Mouse (Mus musculus) layer of hippocampus, adult 2 months (tissue): ENCODE data around the gene Ndufs7. TPM values are rescaled to one million over a fixed set of nuclear protein-coding genes. Genes with fewer than 3 reads are reported as not detected.
"Not testable (repeated sequence)": the region's sequence is repeated elsewhere in the genome, so short reads cannot be mapped to it uniquely, and the experiment has no call there.

ENCODE experiments used
- DNase-seq, 2 experiments: peaks; one replicate each; pipeline ENCODE4 v3.0.0; 2022; ENCODE audit warnings: low spot score in 2 of 2
- H3K27ac ChIP-seq: fragments of 200-600 bp; 2 replicates; pipeline ENCODE4 v1.8.1; 2022
- H3K4me3 ChIP-seq: fragments of 200-600 bp; 2 replicates; pipeline ENCODE4 v1.8.1; 2022; ENCODE audit warnings: mild to moderate bottlenecking
- CTCF ChIP-seq: fragments of 200-600 bp; conservative IDR thresholded peaks from 2 replicates; pipeline ENCODE4 v1.8.1; 2022; ENCODE audit warnings: antibody characterized with exemption, mild to moderate bottlenecking, moderate library complexity
- total RNA-seq, 2 experiments: library from RNA; stranded (reverse); gene quantifications; 2 replicates each; pipeline ENCODE4 v1.2.3; 2021

Gene Ndufs7
- total RNA-seq, 2 experiments from 2014 or later = 201 to 210 TPM

DNA sequence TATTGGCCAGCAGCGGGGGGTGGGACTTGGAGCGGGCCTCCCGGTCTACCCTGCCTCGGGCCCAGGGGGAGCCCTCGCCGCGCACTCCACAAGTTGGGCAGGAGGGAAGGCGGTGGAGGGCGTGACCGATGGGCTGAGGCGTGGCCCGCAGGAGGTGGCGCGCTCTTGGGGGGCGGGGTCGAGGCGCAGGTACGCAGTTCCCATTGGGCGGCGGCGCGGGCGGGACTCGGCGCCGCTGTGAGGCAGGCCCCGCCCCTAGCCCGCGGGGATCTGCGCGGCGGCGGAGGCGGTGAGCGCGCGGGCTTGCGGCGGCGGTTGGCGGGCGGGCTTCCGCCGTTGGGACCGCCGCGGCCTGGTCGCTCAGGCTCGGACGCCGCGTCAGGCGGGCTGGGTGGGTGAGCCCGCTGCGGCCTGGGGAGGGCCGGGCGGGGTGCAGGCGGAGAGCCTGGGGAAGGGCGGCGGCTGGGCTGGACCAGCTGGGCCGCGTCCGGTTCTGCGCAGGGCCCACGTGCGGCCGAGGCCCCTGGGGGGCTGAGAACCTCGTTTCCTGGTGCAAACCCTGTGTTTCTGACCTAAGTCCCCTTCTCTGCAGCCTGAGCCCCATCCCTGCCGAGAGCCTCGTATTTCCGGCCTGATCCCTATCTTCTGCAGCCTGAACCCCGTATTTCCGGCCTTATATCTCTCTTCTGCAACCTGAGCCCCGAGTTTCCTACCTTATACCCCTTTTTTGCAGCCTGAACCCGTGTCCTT, 22.3 kb upstream of the Ndufs7 start, which contains the start of gene Mum1:
Mum1 (plus strand) TSS at position 19 of the 750 bp plus-strand sequence.
- Histone ChIP-seq H3K27ac (peak within 1 kb of the TSS; percentile 98), H3K4me3 (peak within 1 kb of the TSS; percentile 79)
- peak; percentile 98 to 99 for DNase-seq
- peak; percentile 73 for TF ChIP-seq CTCF

DNA sequence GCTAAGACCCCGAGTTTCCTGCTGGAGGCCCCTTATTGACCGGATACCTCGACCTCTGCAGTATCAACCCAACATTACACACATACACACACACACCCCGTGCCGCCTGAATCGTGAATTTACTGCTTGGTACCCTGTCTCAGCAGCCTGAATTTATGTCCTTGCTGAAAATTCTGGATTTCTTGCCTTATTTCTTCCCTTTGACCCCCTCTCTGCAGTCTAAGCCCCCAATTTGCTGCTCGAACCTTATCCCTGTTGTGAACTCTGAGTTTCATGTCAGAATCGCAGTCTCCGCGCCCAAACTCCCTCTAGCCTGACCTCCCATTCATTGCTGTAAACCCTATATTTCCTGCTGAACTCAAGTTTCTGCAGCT, 21.8 kb upstream of the Ndufs7 start:
- peak overlapping the region; percentile 98 for H3K27ac ChIP-seq
- DNase-seq = no peak
- peak overlapping the region; percentile 79 for H3K4me3 ChIP-seq
- TF ChIP-seq CTCF = no peak

DNA sequence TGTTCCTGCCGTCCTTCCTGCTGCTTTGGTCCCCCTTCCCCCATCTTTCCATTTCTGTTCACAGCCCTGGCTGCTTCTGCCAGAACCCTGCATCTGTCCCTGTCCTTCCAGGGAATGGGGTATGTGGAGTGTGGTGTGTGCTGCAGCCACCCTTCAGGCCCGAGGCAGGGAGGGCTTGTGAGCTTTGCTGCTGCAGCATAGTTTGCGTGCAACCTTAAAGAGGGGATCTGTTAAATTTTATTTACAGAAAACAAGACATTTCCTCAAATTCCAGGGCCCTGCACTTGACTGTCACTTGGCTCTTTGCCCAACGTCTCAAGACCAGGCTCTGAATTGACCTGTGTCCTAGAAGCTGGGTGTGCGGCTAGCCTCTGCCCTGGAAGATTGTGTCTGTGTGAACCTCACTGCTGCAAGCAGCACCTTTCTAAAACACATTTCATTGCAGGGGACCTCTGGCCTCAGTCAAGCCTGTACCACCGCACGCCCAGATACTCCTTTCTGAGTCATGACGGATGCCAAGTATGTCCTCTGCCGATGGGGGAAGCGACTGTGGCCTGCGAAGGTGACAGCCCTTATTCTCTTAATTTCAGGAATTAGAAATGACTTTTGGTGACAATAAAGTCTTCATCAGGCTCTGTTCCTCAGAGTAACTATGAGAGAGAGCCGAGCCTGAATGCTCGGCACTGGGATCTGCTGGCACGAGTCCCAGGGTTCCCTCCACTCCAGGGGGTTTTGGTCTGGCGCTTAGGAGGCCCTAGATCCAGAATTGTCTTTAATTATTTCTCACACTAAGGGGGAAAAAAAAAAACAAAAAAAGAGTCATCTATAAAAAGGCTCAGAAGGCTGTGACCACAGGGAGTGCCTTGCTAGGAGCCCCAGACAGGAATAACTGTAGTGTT, 20.8 kb upstream of the Ndufs7 start:
- Histone ChIP-seq H3K27ac (peak overlapping the region; percentile 98), H3K4me3 (peak overlapping the region; percentile 79)
- DNase-seq = no peak
- TF ChIP-seq CTCF = no peak

DNA sequence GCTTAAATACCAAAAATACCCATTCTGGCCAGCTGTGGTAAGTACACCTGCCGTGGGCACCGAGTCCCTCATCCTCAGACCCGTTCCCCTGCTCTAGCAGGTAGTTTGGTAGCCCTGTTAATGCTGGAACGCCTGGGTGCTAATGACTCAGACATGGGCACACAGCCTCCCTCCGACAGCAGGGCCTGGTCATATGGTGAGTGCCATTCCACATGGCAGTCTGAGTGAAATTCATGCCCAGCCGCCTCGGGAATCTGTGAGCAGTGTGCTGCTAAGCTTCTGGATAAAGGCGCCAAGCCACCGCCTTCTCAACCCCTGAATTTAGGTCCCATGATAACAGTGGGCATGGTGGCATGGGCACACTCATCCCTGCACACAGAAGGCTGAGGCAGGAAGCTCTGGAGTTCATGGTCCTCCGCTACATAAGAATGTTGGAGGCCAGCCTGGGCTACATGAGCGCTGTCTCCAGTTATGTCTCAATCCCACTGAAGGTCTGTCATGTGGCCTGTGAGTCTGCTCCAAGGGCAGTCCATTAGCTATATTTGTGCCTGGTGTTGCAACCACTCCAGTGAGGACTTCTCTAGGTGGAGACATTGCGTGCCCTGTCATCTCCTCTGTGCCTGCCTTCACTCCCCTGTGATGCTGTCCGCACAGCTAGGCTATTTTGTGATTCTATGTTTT, 12.6 kb upstream of the Ndufs7 start:
- Histone ChIP-seq H3K4me3 (no peak overlapping the region), H3K27ac (peak overlapping the region; percentile 1; the same call in 1 of the 2 replicates)
- TF ChIP-seq CTCF = no peak
- no peak for DNase-seq

DNA sequence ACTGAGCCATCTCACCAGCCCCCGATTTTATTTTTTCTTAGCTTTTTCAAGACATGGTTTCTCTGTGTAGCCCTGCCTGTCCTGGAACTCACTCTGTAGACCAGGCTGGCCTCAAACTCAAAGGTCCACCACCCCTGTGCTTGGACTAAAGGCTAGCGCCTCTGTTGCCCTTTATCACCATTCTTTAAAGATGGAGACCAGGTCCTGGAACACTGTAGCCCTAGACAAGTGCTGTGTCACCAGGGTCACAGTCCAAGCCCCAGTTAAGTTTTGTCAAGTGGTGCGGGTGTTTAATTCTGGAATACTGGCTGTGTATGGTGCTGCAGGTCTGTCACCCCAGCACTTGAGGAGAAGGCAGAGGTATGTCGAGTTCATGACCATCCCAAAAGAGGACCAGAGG, 11.9 kb upstream of the Ndufs7 start:
- no peak for TF ChIP-seq CTCF
- H3K27ac ChIP-seq = no peak overlapping the region
- no peak overlapping the region for H3K4me3 ChIP-seq
- no peak for DNase-seq

DNA sequence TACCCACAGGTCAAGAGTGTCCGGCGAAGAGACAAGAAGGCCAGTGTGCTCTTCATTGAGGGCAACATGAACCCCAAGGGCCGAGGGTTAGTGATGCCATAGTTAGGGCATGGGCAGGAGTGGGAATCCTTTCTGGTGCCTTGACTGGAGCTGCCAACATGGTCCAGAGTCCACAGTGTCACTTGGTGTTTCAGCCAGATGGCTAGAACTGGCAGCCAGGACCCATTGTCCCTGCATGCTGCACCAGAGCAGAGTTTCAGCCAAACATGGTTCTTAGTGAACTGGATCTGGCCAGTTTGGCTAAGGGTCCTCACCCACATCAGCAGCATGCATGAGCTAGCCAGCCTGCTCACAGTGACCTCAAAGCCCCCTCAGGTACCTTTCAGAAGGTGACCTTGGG, 10.6 kb upstream of the Ndufs7 start:
- H3K4me3 ChIP-seq = no peak overlapping the region
- no peak for TF ChIP-seq CTCF
- no peak overlapping the region for H3K27ac ChIP-seq
- no peak for DNase-seq

DNA sequence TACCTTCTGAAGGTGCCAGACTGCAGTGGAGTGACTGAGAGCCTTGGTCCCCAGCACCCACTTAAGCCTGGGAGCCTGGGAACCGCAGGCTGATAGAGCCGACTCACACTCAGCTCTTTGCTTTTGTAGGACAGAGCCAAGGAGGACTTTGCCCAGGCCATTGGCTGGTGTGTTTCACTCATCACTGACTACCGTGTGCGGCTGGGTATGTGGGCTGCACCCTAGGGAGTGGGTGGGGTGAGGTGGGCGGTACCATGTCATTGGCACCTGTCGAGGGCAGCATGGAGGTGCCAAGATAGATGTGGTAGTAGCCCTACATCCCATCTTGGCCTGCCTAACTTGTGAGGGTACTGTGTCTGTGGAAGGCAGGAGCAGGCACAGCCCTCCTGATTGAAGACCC, 9.1 kb upstream of the Ndufs7 start:
- no peak for DNase-seq
- Histone ChIP-seq H3K4me3 (no peak overlapping the region), H3K27ac (no peak overlapping the region)
- TF ChIP-seq CTCF = no peak

DNA sequence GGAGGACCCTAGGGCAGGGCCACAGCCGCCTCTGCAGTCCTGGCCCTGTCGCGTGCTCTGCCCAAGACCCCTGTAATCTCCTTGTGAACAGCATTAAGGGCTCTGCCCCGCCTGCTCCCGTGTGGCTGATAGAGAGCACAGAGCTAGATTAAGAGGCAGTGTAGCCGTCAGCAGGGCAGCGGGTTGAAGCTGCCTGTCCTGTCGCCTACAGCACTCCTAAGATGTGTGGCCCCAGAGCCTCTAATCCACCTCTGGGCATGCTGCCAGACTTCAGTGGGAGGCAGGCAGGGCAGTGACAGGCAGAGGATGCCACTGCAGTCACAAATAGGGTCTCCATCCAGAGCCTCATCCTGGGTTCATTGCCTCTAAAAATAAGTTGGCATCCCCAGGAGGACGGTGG, 6.8 kb upstream of the Ndufs7 start:
- no peak for TF ChIP-seq CTCF
- Histone ChIP-seq H3K27ac (peak overlapping the region; percentile 7; the same call in 1 of the 2 replicates), H3K4me3 (no peak overlapping the region)
- no peak for DNase-seq

DNA sequence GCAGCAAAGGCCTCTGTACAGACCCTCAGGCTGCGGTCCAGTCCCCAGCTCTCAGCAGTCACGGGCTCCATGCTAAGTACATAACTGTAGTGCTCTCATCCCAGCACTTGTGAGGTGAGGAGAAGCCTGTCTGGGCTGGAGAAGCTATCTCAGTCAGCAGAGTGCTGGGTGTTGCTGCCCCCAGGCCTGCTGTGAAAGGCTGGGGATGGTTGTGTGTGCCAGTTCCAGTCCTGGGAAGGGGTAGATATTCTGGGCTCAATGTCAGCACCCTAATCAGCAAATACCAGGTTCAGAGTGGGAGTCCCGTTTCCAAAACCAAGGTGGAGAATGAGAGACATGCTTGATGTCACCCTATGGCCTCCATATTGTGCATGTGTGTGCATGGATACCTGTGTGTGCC, 6.3 kb upstream of the Ndufs7 start:
- no peak for DNase-seq
- H3K4me3 ChIP-seq = no peak overlapping the region
- TF ChIP-seq CTCF = no peak
- no peak overlapping the region; the same call in 1 of the 2 replicates for H3K27ac ChIP-seq

DNA sequence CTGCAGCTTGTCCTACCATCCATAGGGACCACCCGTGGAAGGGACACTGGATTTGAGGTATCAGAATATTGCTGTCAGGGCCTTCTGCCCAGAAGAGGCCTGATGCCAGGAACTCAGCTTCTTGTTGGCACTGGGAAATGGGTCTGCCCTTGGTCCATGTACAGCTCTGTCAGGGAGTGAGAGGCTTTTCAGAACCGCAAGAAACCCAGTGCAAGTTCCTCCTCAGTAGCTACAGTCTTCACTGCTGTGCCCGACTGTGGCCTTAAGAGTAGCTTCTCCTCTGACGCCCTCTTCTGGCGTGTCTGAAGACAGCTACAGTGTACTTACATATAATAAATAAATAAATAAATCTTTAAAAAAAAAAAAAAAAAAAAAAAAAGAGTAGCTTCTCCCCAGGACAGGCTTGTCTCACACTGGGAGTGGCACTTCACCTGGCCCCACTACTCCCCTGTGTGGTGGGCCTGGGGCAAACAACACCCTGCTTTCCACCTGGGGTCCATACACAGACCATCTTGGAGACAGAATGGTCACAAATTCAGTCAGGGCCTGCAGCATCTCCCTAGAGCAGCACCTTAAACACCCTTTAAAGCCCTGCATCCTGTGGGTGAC, 4.0 kb upstream of the Ndufs7 start:
- Histone ChIP-seq H3K27ac (no peak overlapping the region), H3K4me3 (no peak overlapping the region)
- TF ChIP-seq CTCF = peak; percentile 67
- DNase-seq = no peak

DNA sequence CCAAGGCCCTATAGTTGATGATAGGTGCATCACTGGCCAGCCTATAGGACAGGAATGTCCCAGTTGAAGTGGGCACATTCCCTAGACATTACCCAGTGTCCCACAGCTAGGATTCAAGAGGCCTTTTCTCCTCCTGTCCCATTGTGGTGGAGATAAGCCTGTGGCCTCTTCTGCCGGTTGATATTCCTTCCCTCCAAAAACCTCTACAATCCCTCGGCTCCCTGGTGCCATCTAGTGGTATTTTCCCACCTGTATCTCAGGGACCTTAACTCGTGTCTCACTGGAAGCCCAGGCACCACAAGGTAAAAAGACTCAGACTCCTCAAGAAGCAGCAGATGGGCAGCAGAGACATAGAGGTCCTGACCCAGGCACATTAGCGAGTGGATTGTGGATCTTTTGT, 3.3 kb upstream of the Ndufs7 start:
- no peak overlapping the region for H3K27ac ChIP-seq

DNA sequence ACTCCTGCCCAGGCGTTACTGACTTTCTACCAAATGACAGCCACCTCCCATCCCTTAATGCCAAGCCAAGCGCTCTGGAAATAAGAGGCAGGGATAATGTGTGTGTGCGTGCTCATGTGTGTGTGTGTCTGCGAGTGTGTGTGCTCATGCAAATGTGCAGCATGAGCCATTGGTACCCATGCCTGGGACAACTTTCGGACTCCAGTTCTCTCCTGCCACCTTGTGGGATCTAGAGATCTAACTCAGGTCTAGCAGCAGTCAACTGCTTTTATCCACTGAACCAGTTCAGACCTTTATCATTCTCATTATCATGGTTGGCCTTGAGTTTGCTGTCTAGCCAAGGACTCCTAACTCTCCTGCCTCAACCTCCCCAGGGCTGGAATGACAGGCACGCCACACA, 1.1 kb upstream of the Ndufs7 start:
- no peak overlapping the region for H3K27ac ChIP-seq
- no peak for DNase-seq
- TF ChIP-seq CTCF = peak; percentile 68
- H3K4me3 ChIP-seq = no peak overlapping the region

More for the DNA sequence above, 3.3 kb upstream of the Ndufs7 start:
- TF ChIP-seq CTCF = peak; percentile 96
- no peak overlapping the region for H3K4me3 ChIP-seq
- DNase-seq = peak; percentile 80 to 89

DNA sequence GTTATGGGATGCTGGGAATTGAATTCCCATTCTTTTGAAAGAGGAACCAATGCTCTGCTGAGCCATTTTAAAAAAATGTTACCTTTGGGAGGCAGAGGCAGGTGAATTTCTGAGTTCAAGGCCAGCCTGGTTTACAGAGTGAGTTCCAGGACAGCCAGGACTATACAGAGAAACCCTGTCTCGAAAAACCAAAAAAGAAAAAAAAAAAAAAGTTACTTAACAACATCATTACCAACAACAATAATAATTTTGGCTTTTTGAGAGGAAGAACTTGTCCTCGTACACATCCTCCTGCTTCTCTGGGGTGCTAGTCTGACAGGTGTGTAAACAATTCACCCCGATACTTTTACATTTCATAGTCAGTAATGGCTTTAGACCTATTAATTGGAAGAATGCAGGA, 484 bp upstream of the Ndufs7 start:
- not testable (repeated sequence) for DNase-seq
- Histone ChIP-seq H3K27ac (peak overlapping the region; percentile 98), H3K4me3 (peak overlapping the region; percentile 94)
